Mouse (Mus musculus): ENCODE measurements around the gene Ascl2. TPM values are rescaled to one million over a fixed set of nuclear protein-coding genes. Genes with fewer than 3 reads are reported as not detected.

Ascl2 gene
- polyA plus RNA-seq, 1 experiment from 2014 or later = 0.39 TPM

DNA sequence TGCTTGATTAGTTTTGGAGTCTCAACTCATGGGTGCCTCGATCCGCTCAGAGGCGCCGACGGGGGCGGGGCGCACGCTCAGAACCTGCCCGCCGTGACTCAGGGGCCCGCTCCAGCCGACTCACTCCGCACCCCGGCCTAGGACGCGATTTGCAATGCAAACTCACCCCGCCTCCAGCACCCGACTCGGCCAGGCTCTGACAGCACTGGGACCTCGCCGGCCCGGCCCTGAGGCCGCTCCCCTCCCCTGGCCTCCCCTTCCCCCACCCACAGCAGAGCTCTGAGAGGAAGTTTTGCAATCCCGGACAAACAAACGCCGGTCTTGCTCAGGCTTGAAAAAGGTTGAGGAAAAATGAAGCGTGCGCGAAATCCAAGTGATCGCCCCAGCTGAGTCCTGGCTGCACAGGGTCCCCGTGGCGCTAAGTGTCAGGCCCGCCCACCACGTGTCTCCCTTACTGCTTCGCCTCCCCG, 1.6 kb downstream of the Ascl2 start:
- Histone ChIP-seq H3K27ac (no peak overlapping the region), H3K4me1 (replicated peaks; ENCODE audit: control insufficient read depth, insufficient read depth, low read length) (peaks cover 18% of the 10 kb centered on the region), H3K4me3 (replicated peaks; ENCODE audit: low read length) (peak overlapping the region; percentile 42), H3K27me3 (ENCODE audit: control insufficient read depth, insufficient read depth, low read length) (peaks cover 79% of the 10 kb centered on the region), H3K9me3 (ENCODE audit: control insufficient read depth, low read length) (no peaks in the 10 kb centered on the region), H3K4me2 (replicated peaks) (peak overlapping the region; percentile 98), H3K36me3 (replicated peaks; ENCODE audit: control insufficient read depth, insufficient read depth) (no peaks in the 10 kb centered on the region), H3K9ac (peak overlapping the region; percentile 39)
- ATAC-seq (ENCODE audit: low FRiP score) = 0 out of 2 replicates have a peak, but pooled peaks have one; percentile 38
- under 1% methylated on average over 36 of the region's 36 CpGs for WGBS
- DNase-seq (ENCODE audit: low spot score) = no peak

- no peak overlapping the region for H3K4me2 ChIP-seq (replicated peaks)
- WGBS = 43% methylated on average over 4 of the region's 4 CpGs
- no peaks in the 10 kb centered on the region for H3K36me3 ChIP-seq (replicated peaks; ENCODE audit: control insufficient read depth, insufficient read depth)
- no peak overlapping the region for H3K4me3 ChIP-seq (replicated peaks; ENCODE audit: low read length)
- DNase-seq (ENCODE audit: low spot score) = no peak
- H3K9ac ChIP-seq = no peak overlapping the region
- no peaks in the 10 kb centered on the region for H3K9me3 ChIP-seq (ENCODE audit: control insufficient read depth, low read length)
- no peak for ATAC-seq (ENCODE audit: low FRiP score)
- no peaks in the 10 kb centered on the region for H3K4me1 ChIP-seq (replicated peaks; ENCODE audit: control insufficient read depth, insufficient read depth, low read length)
- H3K27ac ChIP-seq = no peak overlapping the region
- H3K27me3 ChIP-seq (ENCODE audit: control insufficient read depth, insufficient read depth, low read length) = peaks cover 4% of the 10 kb centered on the region; the same call in 1 of the 2 replicates
These were observed 9.3 kb downstream of the Ascl2 start for GRCm38 (mm10) chr7:142959752-142960151.

DNA sequence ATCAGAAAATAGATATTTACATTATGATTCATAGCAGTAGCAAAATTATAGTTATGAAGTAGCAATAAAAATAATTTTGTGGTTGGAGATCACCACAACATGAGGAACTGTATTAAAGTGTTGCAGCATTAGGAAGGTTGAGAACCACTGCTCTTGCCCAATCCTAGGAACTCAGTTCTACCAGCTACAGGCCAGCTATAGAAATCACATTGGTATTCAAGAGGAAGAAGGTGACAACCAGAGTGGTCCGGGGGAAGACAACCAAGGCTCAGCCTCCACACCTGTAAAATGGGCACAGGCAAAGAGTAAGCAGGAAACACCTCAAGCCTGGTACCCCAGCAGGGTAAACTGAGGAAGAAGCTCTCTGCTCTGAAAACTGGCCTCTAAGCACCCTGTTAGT, 10.2 kb downstream of the Ascl2 start:
- H3K4me1 ChIP-seq (replicated peaks; ENCODE audit: control insufficient read depth, insufficient read depth, low read length) = no peaks in the 10 kb centered on the region
- H3K4me3 ChIP-seq (replicated peaks; ENCODE audit: low read length) = no peak overlapping the region
- 97% methylated on average over 1 of the region's 1 CpGs for WGBS
- no peak overlapping the region for H3K27ac ChIP-seq
- H3K9ac ChIP-seq = no peak overlapping the region
- no peaks in the 10 kb centered on the region for H3K27me3 ChIP-seq (ENCODE audit: control insufficient read depth, insufficient read depth, low read length)
- H3K4me2 ChIP-seq (replicated peaks) = no peak overlapping the region
- ATAC-seq (ENCODE audit: low FRiP score) (no peak), DNase-seq (ENCODE audit: low spot score) (no peak)
- H3K36me3 ChIP-seq (replicated peaks; ENCODE audit: control insufficient read depth, insufficient read depth) = no peaks in the 10 kb centered on the region
- no peaks in the 10 kb centered on the region for H3K9me3 ChIP-seq (ENCODE audit: control insufficient read depth, low read length)

GRCm38 (mm10) chr7:142956018-142956417, 13.0 kb downstream of the Ascl2 start:
- Histone ChIP-seq H3K27ac (no peak overlapping the region), H3K4me1 (replicated peaks; ENCODE audit: control insufficient read depth, insufficient read depth, low read length) (no peaks in the 10 kb centered on the region), H3K9ac (no peak overlapping the region), H3K4me2 (replicated peaks) (no peak overlapping the region), H3K9me3 (ENCODE audit: control insufficient read depth, low read length) (no peaks in the 10 kb centered on the region), H3K4me3 (replicated peaks; ENCODE audit: low read length) (no peak overlapping the region), H3K36me3 (replicated peaks; ENCODE audit: control insufficient read depth, insufficient read depth) (no peaks in the 10 kb centered on the region), H3K27me3 (ENCODE audit: control insufficient read depth, insufficient read depth, low read length) (no peaks in the 10 kb centered on the region)
- ATAC-seq (ENCODE audit: low FRiP score) (no peak), DNase-seq (ENCODE audit: low spot score) (no peak)
- WGBS = 80% methylated on average over 2 of the region's 2 CpGs

GRCm38 (mm10) chr7:142949568-142949967, 19.5 kb downstream of the Ascl2 start:
- WGBS = 17% methylated on average over 1 of the region's 1 CpGs

GRCm38 (mm10) chr7:142937631-142938030, 31.4 kb downstream of the Ascl2 start:
- Histone ChIP-seq H3K4me2 (replicated peaks) (no peak overlapping the region), H3K36me3 (replicated peaks; ENCODE audit: control insufficient read depth, insufficient read depth) (no peaks in the 10 kb centered on the region), H3K9me3 (ENCODE audit: control insufficient read depth, low read length) (no peaks in the 10 kb centered on the region), H3K27me3 (ENCODE audit: control insufficient read depth, insufficient read depth, low read length) (no peaks in the 10 kb centered on the region), H3K4me3 (replicated peaks; ENCODE audit: low read length) (no peak overlapping the region), H3K4me1 (replicated peaks; ENCODE audit: control insufficient read depth, insufficient read depth, low read length) (no peaks in the 10 kb centered on the region), H3K9ac (no peak overlapping the region), H3K27ac (no peak overlapping the region)
- no peak for DNase-seq (ENCODE audit: low spot score)
- ATAC-seq (ENCODE audit: low FRiP score) = no peak

More at GRCm38 (mm10) chr7:142949568-142949967, 19.5 kb downstream of the Ascl2 start:
- H3K27me3 ChIP-seq (ENCODE audit: control insufficient read depth, insufficient read depth, low read length) = no peaks in the 10 kb centered on the region
- no peaks in the 10 kb centered on the region for H3K36me3 ChIP-seq (replicated peaks; ENCODE audit: control insufficient read depth, insufficient read depth)
- H3K4me2 ChIP-seq (replicated peaks) = no peak overlapping the region
- H3K9me3 ChIP-seq (ENCODE audit: control insufficient read depth, low read length) = no peaks in the 10 kb centered on the region
- no peak overlapping the region for H3K4me3 ChIP-seq (replicated peaks; ENCODE audit: low read length)
- H3K9ac ChIP-seq = no peak overlapping the region
- DNase-seq (ENCODE audit: low spot score) = no peak
- no peak for ATAC-seq (ENCODE audit: low FRiP score)
- no peak overlapping the region for H3K27ac ChIP-seq
- no peaks in the 10 kb centered on the region for H3K4me1 ChIP-seq (replicated peaks; ENCODE audit: control insufficient read depth, insufficient read depth, low read length)

- ATAC-seq (ENCODE audit: low FRiP score) (no peak), DNase-seq (ENCODE audit: low spot score) (no peak)
- no peaks in the 10 kb centered on the region for H3K27me3 ChIP-seq (ENCODE audit: control insufficient read depth, insufficient read depth, low read length)
- H3K9me3 ChIP-seq (ENCODE audit: control insufficient read depth, low read length) = no peaks in the 10 kb centered on the region
- H3K27ac ChIP-seq = no peak overlapping the region
- no peak overlapping the region for H3K9ac ChIP-seq
- H3K4me2 ChIP-seq (replicated peaks) = no peak overlapping the region
- H3K4me3 ChIP-seq (replicated peaks; ENCODE audit: low read length) = no peak overlapping the region
- no peaks in the 10 kb centered on the region for H3K36me3 ChIP-seq (replicated peaks; ENCODE audit: control insufficient read depth, insufficient read depth)
- 90% methylated on average over 14 of the region's 14 CpGs for WGBS
- H3K4me1 ChIP-seq (replicated peaks; ENCODE audit: control insufficient read depth, insufficient read depth, low read length) = no peaks in the 10 kb centered on the region
These were observed 33.4 kb downstream of the Ascl2 start for GRCm38 (mm10) chr7:142935708-142936107.

- H3K27ac ChIP-seq = no peak overlapping the region
- no peaks in the 10 kb centered on the region for H3K4me1 ChIP-seq (replicated peaks; ENCODE audit: control insufficient read depth, insufficient read depth, low read length)
- ATAC-seq (ENCODE audit: low FRiP score) (no peak), DNase-seq (ENCODE audit: low spot score) (no peak)
- H3K36me3 ChIP-seq (replicated peaks; ENCODE audit: control insufficient read depth, insufficient read depth) = no peaks in the 10 kb centered on the region
- H3K27me3 ChIP-seq (ENCODE audit: control insufficient read depth, insufficient read depth, low read length) = no peaks in the 10 kb centered on the region
- no peak overlapping the region for H3K4me3 ChIP-seq (replicated peaks; ENCODE audit: low read length)
- no peak overlapping the region for H3K4me2 ChIP-seq (replicated peaks)
- no peak overlapping the region for H3K9ac ChIP-seq
- 71% methylated on average over 3 of the region's 3 CpGs for WGBS
- no peaks in the 10 kb centered on the region for H3K9me3 ChIP-seq (ENCODE audit: control insufficient read depth, low read length)
These were observed 36.6 kb downstream of the Ascl2 start for GRCm38 (mm10) chr7:142932469-142932868.

GRCm38 (mm10) chr7:142931028-142931427, 38.0 kb downstream of the Ascl2 start, which contains the start of gene Th:
Gene Th, minus strand, starts transcription at chr7:142931128.
- H3K9ac ChIP-seq = no peak within 1 kb of the TSS
- H3K9me3 ChIP-seq (ENCODE audit: control insufficient read depth, low read length) = no peaks in the 10 kb centered on the region
- DNase-seq (ENCODE audit: low spot score) = no peak
- 86% methylated on average over 3 of the region's 3 CpGs for WGBS
- no peaks in the 10 kb centered on the region for H3K36me3 ChIP-seq (replicated peaks; ENCODE audit: control insufficient read depth, insufficient read depth)
- H3K4me2 ChIP-seq (replicated peaks) = no peak within 1 kb of the TSS
- no peaks in the 10 kb centered on the region for H3K4me1 ChIP-seq (replicated peaks; ENCODE audit: control insufficient read depth, insufficient read depth, low read length)
- no peak within 1 kb of the TSS for H3K4me3 ChIP-seq (replicated peaks; ENCODE audit: low read length)
- ATAC-seq (ENCODE audit: low FRiP score) = no peak
- no peak within 1 kb of the TSS for H3K27ac ChIP-seq
- H3K27me3 ChIP-seq (ENCODE audit: control insufficient read depth, insufficient read depth, low read length) = no peaks in the 10 kb centered on the region

DNA sequence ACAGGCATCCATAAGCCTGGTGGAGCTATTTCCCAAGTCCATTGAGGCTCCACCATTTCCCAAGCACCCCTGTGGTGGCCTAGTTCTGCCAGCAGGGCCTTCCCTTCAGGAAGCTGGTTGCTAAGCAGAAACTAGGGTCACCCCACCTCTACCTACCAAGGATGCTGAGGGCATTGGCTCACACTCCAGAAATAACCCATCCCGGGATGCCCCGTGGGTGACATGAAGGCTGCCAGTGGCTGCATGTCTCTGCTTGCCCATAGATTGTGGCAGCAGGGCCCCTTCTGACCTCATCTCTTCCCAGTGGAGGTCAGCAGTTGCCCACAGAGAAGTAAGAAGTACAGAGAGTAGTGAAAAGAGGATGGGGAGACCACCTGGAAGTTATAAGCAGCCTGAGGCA, 39.5 kb downstream of the Ascl2 start:
- ATAC-seq (ENCODE audit: low FRiP score) = no peak
- Histone ChIP-seq H3K27me3 (ENCODE audit: control insufficient read depth, insufficient read depth, low read length) (no peaks in the 10 kb centered on the region), H3K4me3 (replicated peaks; ENCODE audit: low read length) (no peak overlapping the region), H3K4me2 (replicated peaks) (no peak overlapping the region), H3K27ac (no peak overlapping the region), H3K36me3 (replicated peaks; ENCODE audit: control insufficient read depth, insufficient read depth) (no peaks in the 10 kb centered on the region), H3K4me1 (replicated peaks; ENCODE audit: control insufficient read depth, insufficient read depth, low read length) (no peaks in the 10 kb centered on the region), H3K9ac (no peak overlapping the region), H3K9me3 (ENCODE audit: control insufficient read depth, low read length) (no peaks in the 10 kb centered on the region)
- 95% methylated on average over 2 of the region's 2 CpGs for WGBS
- DNase-seq (ENCODE audit: low spot score) = no peak

All from hindbrain, embryonic 14.5 days (tissue).